Mouse (Mus musculus) 3134 (cell line): ENCODE data around the gene Tesmin.

ENCODE experiments used
- DNase-seq: peaks from one replicate; pipeline ENCODE4 v3.0.0-alpha.2; 2011; ENCODE audit warnings: low spot score; ENCODE audit not compliant: insufficient read length; ENCODE audit errors: extremely low read depth

Tesmin gene

DNA sequence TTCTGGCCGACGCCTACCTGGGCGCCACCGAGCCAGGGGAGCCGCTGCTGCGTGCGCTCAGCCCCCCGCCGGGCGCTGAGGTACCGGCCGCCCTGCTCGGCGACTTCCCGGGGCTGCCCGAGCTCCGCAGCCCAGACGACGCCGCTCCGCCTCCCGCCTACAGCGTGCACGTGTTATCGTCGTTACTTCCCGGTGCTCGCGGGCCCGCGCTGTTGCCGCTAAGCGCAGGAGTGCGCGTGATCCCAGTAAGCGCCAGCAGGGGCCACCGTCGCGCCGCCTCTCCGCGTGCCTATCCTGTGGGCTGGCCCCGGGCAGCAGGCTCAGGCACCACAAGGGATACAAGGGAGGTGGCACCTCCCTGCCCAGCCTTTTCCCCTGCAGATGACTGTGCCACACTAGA lies 432 bp downstream of the Tesmin start:
- DNase-seq: no peak

DNA sequence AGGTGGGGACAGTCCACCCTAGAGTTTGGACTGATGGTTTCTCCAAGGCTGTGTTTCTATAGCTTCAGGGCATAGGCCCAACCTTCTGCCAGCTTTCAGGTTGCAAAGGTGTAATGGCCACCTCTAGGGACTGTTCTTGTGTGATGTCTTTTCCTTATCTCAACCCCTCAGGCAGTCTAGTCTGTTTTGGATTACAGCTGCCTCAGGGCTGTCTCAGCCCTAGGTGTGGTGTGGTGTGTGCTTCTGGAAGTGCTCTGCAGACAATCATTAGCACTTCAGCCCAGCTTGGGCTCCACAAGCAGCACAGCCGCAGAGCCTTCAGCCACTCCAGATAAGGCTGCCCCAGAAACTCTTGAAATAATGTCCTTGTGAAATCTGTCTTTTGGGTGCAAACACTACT lies 3.7 kb downstream of the Tesmin start:
- DNase-seq: no peak

DNA sequence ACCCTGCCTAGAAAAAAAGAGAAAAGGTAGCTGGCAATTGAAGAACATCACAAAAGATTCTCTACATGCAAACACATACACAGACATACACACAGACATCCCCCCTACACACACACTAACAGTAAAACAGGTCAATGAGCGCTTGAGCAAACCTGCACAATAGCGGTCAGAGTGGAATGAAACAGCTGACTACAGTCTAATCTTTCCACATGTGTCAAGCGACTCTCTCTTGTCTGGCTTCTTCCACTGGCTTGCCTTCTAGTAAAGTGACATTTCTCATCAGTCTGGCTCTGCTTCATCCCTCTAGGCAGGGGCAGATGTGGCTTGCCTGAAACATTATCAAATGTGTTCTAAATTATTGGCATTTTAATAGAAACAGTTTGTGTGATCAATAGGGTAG lies 5.6 kb downstream of the Tesmin start:
- no peak for DNase-seq

DNA sequence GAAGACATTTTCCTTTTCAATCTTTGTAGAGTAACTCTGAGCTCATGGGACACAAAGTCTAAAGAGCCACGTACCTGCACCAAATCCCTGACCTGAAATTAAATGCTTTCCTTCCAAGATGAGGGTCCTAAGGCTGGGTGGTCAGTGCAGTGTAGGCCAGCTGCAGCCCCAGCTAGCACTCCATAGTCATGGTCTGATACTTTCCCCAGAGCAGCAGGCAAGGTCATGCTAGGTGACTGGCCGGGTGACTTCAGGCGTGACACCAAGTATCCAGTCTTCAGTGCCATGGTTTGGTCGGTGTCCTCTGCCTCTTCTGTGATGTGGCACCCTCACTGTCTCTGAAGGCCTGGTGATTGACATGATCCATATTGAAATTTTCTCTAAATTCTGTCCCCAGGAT lies 11.4 kb downstream of the Tesmin start:
- no peak for DNase-seq

DNA sequence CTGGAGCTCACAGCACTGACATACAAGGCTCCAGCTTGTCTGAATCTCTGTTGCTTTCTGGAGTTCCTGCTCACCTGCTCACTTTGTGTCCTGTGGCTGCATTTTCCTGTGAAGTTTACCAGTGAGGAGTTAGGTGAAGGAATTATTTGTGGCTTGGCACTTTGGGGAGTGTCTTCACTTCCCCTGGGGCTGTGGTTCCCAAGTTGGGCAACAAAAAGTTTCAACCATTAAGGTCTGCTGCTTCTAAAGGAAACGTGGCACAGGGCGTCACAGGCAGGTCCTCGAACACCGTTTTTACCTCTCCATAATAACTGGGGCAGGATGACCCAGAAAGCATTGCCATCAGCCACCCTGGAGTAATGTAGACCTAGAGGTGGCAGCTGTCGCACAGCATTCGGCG lies 12.8 kb downstream of the Tesmin start:
- DNase-seq: no peak

DNA sequence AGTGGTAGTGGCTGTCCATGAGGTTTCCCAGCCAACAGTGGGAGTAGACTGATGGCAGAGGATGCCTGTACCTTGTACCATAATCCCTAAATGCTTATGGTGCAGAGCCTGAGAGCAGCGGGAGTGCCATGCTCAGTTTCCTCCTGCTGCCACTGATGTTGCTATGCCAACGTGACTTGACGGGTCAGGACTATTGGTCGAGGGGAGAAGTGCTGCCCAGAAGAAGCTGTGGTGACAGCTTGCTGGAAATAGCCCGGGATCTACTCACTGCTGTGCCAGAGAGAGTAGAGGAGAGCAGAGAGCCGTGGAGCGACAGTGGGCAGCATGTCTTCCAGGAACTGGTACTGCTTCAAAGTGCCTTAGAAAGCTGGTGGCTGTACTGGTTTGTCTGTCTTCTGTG lies 13.3 kb downstream of the Tesmin start:
- DNase-seq: no peak

DNA sequence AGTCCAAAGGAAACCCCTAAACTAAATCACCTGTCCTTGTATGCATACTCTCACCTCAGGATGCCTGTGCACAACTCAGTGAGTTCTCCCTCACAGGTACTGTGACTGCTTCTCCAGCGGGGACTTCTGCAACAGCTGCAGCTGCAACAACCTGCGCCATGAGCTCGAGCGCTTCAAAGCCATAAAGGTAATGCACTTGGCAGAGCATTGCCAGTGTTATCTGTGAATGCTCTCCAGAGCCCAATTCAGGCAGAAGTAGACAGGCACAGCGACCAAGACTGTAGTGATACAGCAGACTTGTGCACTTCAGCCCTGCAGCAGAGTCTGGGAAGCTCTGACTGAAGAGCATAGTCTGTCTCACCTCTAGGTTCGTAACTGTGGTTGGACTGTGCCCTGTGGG lies 13.7 kb downstream of the Tesmin start:
- no peak for DNase-seq

DNA sequence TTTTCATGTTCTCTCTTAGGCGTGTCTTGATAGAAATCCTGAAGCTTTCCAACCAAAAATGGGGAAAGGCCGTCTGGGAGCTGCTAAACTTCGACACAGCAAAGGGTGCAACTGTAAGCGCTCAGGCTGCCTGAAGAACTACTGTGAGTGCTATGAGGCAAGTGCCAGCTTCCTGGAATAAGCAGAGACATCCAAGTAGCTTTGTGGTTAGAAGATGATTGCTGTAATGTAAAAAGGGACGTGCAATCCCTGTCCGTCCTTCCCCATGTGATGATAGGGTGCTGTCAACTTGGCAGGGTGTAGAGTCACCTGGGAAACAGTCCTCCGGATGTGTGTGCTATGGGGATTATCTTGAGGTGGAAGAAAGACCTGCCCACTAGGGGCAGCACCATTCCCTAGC lies 15.4 kb downstream of the Tesmin start:
- no peak for DNase-seq

DNA sequence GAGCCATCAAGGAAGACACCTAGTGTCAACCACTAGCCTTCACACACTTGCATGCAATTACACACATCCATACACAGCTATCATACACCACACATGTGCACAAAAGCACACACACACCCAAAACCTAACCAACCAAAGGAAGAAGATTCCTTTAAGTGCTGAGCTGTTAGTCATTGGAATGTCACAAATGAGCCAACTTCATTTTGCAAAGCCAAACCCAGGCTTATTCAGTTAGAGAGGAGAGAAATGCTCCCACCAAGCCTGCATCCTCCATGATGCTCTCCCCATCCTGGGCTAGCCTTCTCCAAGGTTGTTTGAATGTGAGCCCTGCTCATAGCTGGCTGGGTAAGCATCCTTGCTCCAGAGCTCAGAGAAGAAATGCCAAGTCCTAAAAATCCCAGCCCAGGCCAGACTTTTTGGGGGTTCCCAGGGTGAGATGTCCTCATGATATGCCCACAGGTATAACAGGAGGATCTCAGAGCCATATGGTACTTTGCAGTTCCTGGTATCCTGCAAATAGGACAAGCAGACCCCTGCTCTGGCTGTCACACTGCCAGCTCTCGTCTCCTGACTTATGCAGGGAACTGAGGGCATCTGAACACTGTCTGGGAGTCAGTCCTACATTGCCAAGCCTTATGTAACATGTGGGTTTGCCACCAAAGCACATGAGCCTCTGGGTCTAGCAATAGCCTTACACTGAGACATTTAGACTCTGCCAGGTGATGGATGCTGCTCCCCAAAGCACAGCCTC lies 17.0 kb downstream of the Tesmin start:
- peak; percentile 38 for DNase-seq

DNA sequence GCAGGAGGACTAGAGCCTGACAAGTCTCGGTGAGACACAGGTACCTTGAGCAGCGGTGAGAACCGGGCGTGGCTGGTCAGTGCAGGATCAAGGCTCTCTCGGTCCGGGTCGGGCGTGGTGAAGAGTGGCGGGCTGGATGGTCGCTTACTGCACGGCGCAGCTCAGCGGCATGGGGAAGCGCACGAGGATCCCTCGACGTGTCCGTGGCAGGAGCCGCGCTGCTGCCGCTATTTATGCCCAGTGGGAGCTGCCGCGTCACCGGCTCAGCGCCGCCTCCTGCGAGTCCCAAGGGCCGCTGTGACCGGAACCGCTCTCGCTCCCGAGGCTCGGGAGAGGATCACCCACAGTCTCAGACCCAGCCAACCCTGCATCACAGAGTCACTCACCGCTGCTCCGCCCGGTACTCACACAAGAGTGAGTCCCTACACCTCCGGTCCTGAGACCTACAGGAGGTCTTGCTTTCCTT lies 25.6 kb downstream of the Tesmin start, which contains the start of gene Gal:
Gene Gal (minus strand): TSS at position 277 of the 466 bp plus-strand sequence.
- no peak for DNase-seq

DNA sequence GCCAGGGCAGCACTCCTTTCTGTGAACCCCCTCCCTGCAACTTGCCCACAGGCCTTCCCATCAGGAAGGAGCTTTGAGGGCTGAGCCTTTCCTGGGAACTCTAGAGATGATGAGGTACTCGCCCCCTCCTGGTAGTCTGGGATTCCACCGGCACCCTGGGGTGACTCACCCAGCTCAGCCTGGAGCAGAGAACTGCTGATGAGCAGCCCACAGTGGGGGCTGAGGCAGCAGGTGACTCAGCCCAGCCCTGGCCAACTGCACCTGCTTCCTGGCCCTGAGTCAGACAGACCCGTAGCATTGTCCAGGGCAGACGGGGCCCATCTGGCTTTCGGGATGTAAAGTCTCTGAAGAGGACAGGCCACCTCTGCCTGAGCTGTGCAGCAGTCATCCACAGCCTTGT lies 30.6 kb downstream of the Tesmin start:
- DNase-seq: peak; percentile 80

DNA sequence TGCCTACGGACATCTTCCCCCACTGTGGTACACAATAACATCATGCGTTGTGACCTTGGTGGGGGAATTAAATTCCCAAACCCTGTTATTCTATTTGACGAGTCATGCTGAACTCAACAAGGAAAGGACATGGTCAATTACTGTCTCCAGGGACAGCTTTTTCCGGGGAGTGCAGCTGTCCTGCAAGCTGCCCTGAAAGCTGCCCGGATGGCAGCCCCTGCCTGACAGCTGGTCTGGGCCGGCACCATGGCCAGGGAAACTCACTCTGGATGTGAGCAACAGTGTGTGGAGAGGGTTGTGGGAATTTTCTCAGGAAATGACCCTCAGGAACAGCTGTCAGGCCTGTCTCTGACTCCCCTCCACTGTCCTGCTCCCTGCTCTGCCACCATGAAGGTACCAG lies 33.8 kb downstream of the Tesmin start:
- DNase-seq: peak; percentile 33

DNA sequence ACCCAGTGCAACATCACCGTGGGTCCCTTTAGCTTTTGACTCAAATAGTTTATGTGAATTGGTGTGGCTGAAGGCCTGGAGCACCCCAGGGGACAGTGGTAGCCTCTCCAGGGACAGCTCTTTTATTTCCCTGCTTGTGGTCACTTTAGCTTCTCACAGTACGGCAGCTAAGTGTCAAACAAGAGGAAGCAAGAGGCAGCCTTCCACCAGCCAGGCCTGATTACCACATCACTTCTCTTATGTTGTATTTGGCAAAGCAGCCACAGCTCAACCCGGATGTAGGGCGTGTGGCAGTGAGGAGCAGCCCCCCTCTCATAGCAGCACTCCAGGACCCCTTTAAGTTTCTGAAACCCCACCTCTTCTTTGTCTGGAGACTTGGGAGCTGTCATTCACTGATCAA lies 34.3 kb downstream of the Tesmin start:
- DNase-seq: no peak

DNA sequence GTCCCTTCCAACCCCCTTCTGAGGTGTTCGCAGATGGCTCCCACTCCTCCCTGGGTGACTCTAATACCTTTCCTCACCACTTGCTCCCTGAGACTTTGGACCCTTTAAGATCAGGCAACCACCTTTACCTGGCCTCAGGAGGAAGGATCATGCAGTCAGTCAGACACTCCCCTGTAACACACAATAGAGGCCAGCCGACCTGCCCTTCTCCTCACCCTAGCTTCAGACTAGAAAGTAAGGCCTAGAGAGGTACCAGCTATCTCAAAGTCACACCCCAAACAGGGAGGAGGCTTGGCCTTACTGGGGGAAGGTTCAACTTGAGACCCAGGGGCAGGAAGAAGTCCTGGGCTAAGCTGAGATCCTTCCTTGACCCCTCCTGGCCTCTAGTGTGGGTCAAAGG lies 35.6 kb downstream of the Tesmin start:
- no peak for DNase-seq

DNA sequence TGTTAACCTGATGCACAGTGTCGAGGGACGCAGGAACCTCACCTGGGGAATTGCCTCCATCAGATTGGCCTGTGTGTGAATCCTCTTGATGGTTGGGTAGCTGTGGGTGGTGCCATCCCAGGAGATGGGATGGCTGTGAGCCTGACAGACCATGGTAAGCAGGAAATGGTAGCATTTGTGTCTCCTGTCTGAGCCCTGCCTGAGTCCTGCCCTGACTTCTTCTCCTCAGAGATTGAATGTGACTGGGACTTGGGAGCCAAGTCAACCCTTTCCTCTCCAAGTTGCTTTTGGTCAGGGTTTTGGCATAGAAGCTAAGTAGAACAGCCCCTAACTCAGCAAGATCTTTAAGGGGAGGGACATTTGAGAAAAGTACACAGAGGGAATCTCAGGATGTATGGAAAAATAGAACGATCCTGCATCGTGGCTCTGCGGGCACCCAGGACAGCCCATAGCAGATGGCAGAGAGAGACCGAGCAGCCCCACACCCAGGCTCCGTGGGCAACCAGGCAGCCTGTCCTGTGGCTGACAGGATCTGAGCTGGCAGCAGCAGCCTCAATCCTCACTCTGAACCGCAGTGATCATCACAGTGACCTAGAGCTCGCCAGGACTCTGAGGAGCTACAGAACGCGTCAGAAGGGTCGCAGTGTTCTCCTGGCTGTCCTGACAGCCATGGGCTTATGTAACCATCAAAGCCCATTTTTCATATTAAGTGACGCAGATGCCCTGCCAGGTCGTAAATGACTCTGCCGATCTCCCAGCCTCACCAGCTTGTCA lies 39.6 kb downstream of the Tesmin start:
- no peak for DNase-seq

DNA sequence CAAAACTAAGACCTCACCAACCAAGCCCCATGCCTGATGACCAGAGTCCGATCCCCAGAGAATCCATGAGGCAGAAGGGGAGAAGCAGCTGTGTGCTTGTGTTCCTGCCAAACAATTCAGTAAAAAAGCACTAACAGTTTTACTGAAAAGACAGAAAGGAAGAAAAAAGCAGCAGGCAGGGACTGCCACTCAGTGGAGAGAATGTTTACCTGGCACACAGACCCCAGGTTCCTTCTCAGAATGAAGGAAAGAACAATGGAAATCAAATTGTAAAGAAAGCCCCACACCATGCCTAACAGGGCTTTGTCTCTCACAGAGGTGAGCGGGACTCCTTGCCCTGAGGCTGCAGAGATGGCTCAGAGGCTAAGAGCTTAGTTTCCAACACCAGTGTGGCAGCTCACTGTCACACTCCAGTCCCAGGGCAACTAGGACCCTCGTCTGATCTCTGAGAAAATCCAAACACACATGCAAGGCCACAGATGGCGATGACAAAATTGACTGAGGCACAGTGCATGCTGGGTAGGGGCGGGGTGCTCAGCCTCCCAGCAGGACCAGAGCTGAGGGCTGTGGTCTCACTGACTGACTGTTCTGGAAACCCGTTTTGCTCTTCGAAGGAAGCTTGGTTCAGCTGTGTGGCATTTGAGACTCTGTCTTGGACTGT lies 40.6 kb downstream of the Tesmin start:
- DNase-seq: no peak

DNA sequence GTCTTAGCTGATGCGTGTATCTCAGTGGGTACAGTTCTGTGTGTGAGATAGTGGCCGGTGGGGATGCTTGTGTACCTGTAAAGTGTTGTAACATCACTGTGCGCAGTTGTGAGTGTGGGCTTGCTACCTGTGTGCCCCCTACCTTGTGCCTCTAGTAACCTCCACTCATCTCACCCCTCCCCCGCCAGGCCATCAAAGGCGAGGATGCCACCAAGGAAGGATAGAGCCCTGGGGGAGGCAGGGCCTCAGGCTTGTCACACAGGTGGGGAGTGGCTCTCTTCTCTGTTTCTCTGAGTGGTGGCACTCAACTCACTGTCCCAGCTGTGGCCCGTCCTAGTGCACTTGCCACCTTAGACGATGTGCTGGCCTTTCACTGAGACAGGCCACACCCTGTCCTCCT lies 42.4 kb downstream of the Tesmin start:
- no peak for DNase-seq

DNA sequence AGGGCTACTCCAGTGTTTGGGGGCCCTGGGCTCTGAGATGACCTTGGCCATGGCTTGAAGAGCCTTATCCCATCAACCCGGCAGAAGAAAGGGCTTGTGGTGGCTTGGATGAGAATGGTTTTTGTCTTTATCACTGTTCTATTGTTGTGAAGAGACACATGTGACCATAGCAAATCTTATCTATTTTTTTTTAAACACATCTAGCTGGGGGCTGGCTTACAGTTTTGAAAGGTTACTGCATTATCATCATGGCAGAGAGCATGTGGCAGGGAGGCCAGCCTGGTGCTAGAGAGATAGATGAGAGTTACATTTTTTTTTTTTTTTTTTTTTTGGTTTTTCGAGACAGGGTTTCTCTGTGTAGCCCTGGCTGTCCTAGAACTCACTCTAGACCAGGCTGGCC lies 43.3 kb downstream of the Tesmin start:
- DNase-seq: no peak

DNA sequence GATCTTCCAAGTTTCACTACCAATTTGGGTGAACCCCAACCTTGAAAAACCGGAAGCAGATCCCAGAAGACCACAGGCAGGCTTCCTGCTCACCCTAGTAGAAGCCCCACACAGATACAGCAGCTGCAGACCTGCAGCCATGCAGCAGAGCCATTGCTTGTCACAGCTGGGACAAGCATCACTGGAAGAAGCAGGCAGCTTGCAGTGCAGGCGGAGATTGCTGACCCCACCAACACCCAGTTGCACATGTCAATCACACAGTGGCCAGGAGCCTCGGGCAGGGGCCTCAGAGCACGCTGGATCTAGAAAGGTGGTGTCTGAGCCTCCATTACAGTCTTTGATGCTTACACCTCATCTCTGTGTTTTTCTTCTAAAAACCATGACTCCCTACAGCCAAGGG lies 45.5 kb downstream of the Tesmin start:
- DNase-seq: no peak

DNA sequence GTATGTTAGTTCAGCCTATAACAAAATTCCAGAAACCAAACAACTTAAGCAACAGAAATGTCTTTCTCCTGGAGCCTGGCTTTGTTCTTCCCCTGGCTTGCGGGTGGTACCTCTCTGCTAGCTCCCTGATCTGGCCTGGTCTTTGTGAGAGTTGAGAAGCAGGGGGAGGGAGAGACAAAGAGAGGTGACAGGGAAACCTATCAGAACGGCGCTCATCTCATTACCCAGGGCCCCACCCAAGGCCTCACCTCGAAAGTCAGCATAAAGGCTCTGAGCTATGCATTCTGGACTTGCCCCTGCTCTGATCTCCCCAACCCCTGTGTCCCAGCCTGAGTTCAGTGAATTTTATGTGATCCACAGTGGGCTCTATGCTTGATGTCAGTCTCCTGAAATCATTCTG lies 46.0 kb downstream of the Tesmin start:
- DNase-seq: no peak

DNA sequence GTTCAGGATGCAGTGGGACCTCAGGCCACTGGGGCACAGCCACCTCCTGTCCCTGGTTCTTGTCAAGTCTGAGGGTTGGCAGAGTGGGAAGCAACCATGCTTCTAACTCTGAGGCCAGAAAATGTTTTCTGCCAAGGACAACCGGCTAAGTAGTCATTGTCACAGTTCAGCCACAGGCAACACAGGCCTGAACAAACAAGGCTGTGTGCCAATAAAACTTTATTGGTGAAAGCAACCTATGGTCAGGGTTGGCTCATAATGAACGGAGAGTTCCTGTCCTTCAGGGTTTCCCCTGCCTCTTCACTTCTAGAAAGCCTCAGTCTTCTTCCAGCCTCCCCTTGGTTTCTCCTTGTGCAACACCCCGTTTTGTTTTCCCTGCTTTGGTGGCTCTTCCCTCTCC lies 47.2 kb downstream of the Tesmin start:
- no peak for DNase-seq

DNA sequence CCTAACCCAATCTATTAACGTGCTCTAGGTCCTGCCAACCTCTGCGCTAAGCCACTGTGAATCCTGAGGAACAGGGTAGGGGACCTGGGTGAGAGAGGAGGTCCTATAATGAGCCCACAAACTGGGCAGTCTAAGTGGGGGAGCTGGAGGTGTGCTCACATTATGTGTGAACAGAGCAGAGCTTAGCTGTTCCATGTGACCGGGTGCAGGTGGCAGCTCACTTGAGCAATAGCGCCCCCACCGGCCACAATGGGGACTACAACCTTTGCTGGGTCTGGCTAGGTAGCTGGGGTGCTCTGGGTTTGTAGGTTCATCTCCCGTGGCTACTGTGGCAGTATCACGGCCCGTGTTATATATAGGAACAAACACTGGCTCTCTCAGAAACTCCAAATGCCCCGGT lies 48.2 kb downstream of the Tesmin start:
- DNase-seq: no peak
